Mouse (Mus musculus) megakaryocyte, adult 5-6 weeks (primary cell): ENCODE results near the gene Bzw2. TPM values are rescaled to one million over a fixed set of nuclear protein-coding genes. Genes with fewer than 3 reads are reported as not detected.

ENCODE experiments used
- ATAC-seq: 2 replicates; pipeline ENCODE4 v1.8.0; 2016; ENCODE audit warnings: mild to moderate bottlenecking, inconsistent platforms; ENCODE audit not compliant: poor library complexity, severe bottlenecking
- total RNA-seq, 2 experiments: library from RNA; stranded (forward) in 1 of 2; stranded (reverse) in 1 of 2; fragments of 153-499, 151-499 nt in 1 of 2; fragments of 221-1000, 200-1000 nt in 1 of 2; gene quantifications; 2 replicates each; pipeline versions ENCODE4 v1.2.3 to v1.2.4; 2015 to 2017

Bzw2 gene
- total RNA-seq, 2 experiments from 2014 or later = 24.5 to 26.5 TPM

- ATAC-seq = peak; percentile 60
These were observed 21.6 kb downstream of the Bzw2 start for GRCm38 (mm10) chr12:36136285-36136684.

- ATAC-seq = peak; percentile 50; the same call in 1 of the 2 replicates
These were observed 22.5 kb downstream of the Bzw2 start for GRCm38 (mm10) chr12:36135409-36135808.

GRCm38 (mm10) chr12:36134111-36134510 lies 23.8 kb downstream of the Bzw2 start:
- ATAC-seq = no peak

- no peak for ATAC-seq
These were observed 24.3 kb downstream of the Bzw2 start for GRCm38 (mm10) chr12:36133547-36133946.

- ATAC-seq = no peak
These were observed 25.2 kb downstream of the Bzw2 start for GRCm38 (mm10) chr12:36132668-36133067.

GRCm38 (mm10) chr12:36132254-36132653 lies 25.6 kb downstream of the Bzw2 start:
- ATAC-seq = no peak

GRCm38 (mm10) chr12:36129826-36130225 lies 28.1 kb downstream of the Bzw2 start:
- no peak for ATAC-seq

GRCm38 (mm10) chr12:36126049-36126448 lies 31.8 kb downstream of the Bzw2 start:
- ATAC-seq = no peak

- peak; percentile 84 for ATAC-seq
These were observed 38.6 kb downstream of the Bzw2 start for GRCm38 (mm10) chr12:36119244-36119643.

- ATAC-seq = peak; percentile 53
These were observed 40.7 kb downstream of the Bzw2 start for GRCm38 (mm10) chr12:36117161-36117560.

GRCm38 (mm10) chr12:36112081-36112480 lies 45.8 kb downstream of the Bzw2 start:
- no peak for ATAC-seq

GRCm38 (mm10) chr12:36111110-36111509 lies 46.8 kb downstream of the Bzw2 start:
- ATAC-seq = no peak

GRCm38 (mm10) chr12:36110457-36110856 lies 47.4 kb downstream of the Bzw2 start:
- no peak for ATAC-seq

- no peak for ATAC-seq
These were observed 49.4 kb downstream of the Bzw2 start for GRCm38 (mm10) chr12:36108442-36108841.

GRCm38 (mm10) chr12:36103592-36103910 lies 54.3 kb downstream of the Bzw2 start:
- ATAC-seq = no peak

- no peak for ATAC-seq
These were observed 54.9 kb downstream of the Bzw2 start for GRCm38 (mm10) chr12:36102733-36103591.

GRCm38 (mm10) chr12:36095371-36095880 lies 62.5 kb downstream of the Bzw2 start:
- ATAC-seq = no peak

GRCm38 (mm10) chr12:36093081-36093670 lies 64.7 kb downstream of the Bzw2 start:
- no peak for ATAC-seq

- no peak for ATAC-seq
These were observed 65.9 kb downstream of the Bzw2 start for GRCm38 (mm10) chr12:36091964-36092363.

- ATAC-seq = no peak
These were observed 68.7 kb downstream of the Bzw2 start for GRCm38 (mm10) chr12:36089221-36089620.

- ATAC-seq = no peak
These were observed 69.1 kb downstream of the Bzw2 start for GRCm38 (mm10) chr12:36088804-36089203.

- ATAC-seq = no peak
These were observed 72.5 kb downstream of the Bzw2 start for GRCm38 (mm10) chr12:36085380-36085779.
